In genomic region chr8:109607650-109608049, GRCm38 (mm10) we compare ENCODE assay signal across 8 mouse cellular contexts. TPM values are rescaled to one million over a fixed set of nuclear protein-coding genes. Genes with fewer than 3 reads are reported as not detected.
DNase-seq lines count a peak whose midpoint lies in the region; ATAC-seq lines count a peak whose summit lies in the region.

No protein-coding gene starts in this region.

- H3K9me3 ChIP-seq in heart, embryonic 10.5 days, result no peaks in the 10 kb centered on the region
- no peaks in the 10 kb centered on the region for H3K9me3 ChIP-seq in limb, embryonic 10.5 days (replicated peaks)
- no peaks in the 10 kb centered on the region for H3K9me3 ChIP-seq in neural tube, embryonic 14.5 days (ENCODE audit: control insufficient read depth, low read length)

- peak overlapping the region; percentile 75 for H3K4me2 ChIP-seq in neural tube, embryonic 14.5 days (ENCODE audit: low read depth, low read length)

- WGBS in heart, embryonic 10.5 days, result 14% methylated on average over 12 of the region's 12 CpGs
- 18% methylated on average over 12 of the region's 12 CpGs for WGBS in limb, embryonic 10.5 days
- WGBS in neural tube, embryonic 14.5 days, result 14% methylated on average over 12 of the region's 12 CpGs

- H3K4me3 ChIP-seq in heart, embryonic 10.5 days, result peak overlapping the region; percentile 69
- H3K4me3 ChIP-seq in limb, embryonic 10.5 days, result peak overlapping the region; percentile 70
- H3K4me3 ChIP-seq in neural tube, embryonic 14.5 days (ENCODE audit: low read depth, low read length), result peak overlapping the region; percentile 53

- DNase-seq in heart, embryonic 10.5 days (ENCODE audit: low spot score), result no peak
- no peak for DNase-seq in heart, adult 11 months
- peak; percentile 41 for DNase-seq in A20 (ENCODE audit: low read depth, low spot score)
- DNase-seq in embryo, embryonic 11 days, result peak; percentile 37
- DNase-seq in limb, embryonic 10.5 days (ENCODE audit: low spot score), result peak; percentile 37
- DNase-seq in gastrocnemius, adult 8-10 months (ENCODE audit: low spot score in 2 of 2), result no peak
- DNase-seq in layer of hippocampus, adult 18-20 months (ENCODE audit: low spot score in 2 of 2), result no peak

- H3K27ac ChIP-seq in heart, embryonic 10.5 days, result peak overlapping the region; percentile 91
- peak overlapping the region; percentile 88 for H3K27ac ChIP-seq in limb, embryonic 10.5 days
- no peak overlapping the region for H3K27ac ChIP-seq in neural tube, embryonic 14.5 days (ENCODE audit: low read depth, low read length)

- ATAC-seq in neural tube, embryonic 14.5 days (ENCODE audit: low read depth), result no peak

- H3K9ac ChIP-seq in neural tube, embryonic 14.5 days (replicated peaks; ENCODE audit: low read depth, low read length), result peak overlapping the region; percentile 41; the same call in 1 of the 2 replicates

- peaks cover 13% of the 10 kb centered on the region; the same call in 1 of the 2 replicates for H3K4me1 ChIP-seq in heart, embryonic 10.5 days
- H3K4me1 ChIP-seq in limb, embryonic 10.5 days, result peaks cover 12% of the 10 kb centered on the region
- H3K4me1 ChIP-seq in neural tube, embryonic 14.5 days (ENCODE audit: control insufficient read depth, insufficient read depth, low read length), result peaks cover 9% of the 10 kb centered on the region

- H3K27me3 ChIP-seq in heart, embryonic 10.5 days (ENCODE audit: insufficient read depth, poor library complexity, severe bottlenecking), result no peaks in the 10 kb centered on the region
- H3K27me3 ChIP-seq in limb, embryonic 10.5 days (ENCODE audit: low read depth, poor library complexity, severe bottlenecking), result no peaks in the 10 kb centered on the region
- no peaks in the 10 kb centered on the region for H3K27me3 ChIP-seq in neural tube, embryonic 14.5 days (ENCODE audit: control insufficient read depth, insufficient read depth, low read length)

- H3K36me3 ChIP-seq in heart, embryonic 10.5 days, result peaks cover 31% of the 10 kb centered on the region
- peaks cover 34% of the 10 kb centered on the region for H3K36me3 ChIP-seq in limb, embryonic 10.5 days
- H3K36me3 ChIP-seq in neural tube, embryonic 14.5 days (ENCODE audit: control insufficient read depth, insufficient read depth, low read length), result peaks cover 5% of the 10 kb centered on the region; the same call in 1 of the 2 replicates

RNA-seq across cellular contexts. Expression of gene Dhodh, which starts 0.8 kb away (rescaled TPM):
- polyA plus RNA-seq in heart, embryonic 10.5 days (2016; fragmentation: Nextera tagmentation; extraction: Ambion mirVana), result 49.0 and 57.1 TPM in 2 replicates
- 60.1 and 62.2 TPM in 2 replicates for polyA plus RNA-seq in limb, embryonic 10.5 days (2016; fragmentation: Nextera tagmentation; extraction: Ambion mirVana)
- polyA plus RNA-seq in neural tube, embryonic 14.5 days (2014; fragmentation: Nextera tagmentation; extraction: Ambion mirVana), result 32.8 and 33.2 TPM in 2 replicates
- 10 to 100 TPM; 12.8 to 14.3 (median 13.8) TPM for total RNA-seq in gastrocnemius, adult 8-10 months (2022)
- total RNA-seq in layer of hippocampus, adult 18-20 months (2021), result 10 to 100 TPM; 22.7 to 26.4 TPM

RNA-seq across cellular contexts. Expression of gene Pkd1l3, which starts 6.7 kb away (rescaled TPM):
- 0.25 and 0.26 TPM in 2 replicates for polyA plus RNA-seq in heart, embryonic 10.5 days (2016; fragmentation: Nextera tagmentation; extraction: Ambion mirVana)
- polyA plus RNA-seq in limb, embryonic 10.5 days (2016; fragmentation: Nextera tagmentation; extraction: Ambion mirVana), result 0.21 and 0.43 TPM in 2 replicates
- polyA plus RNA-seq in neural tube, embryonic 14.5 days (2014; fragmentation: Nextera tagmentation; extraction: Ambion mirVana), result 0.09 TPM in 1 of 2 replicates, not detected in the other
- total RNA-seq in gastrocnemius, adult 8-10 months (2022), result under 1 TPM in 2 of 4 experiments, not detected in 2; 0.02 to 0.08 TPM
- total RNA-seq in layer of hippocampus, adult 18-20 months (2021), result 1 to 10 TPM; 2.0 to 3.1 TPM

RNA-seq across cellular contexts. Expression of gene Hp, which starts 28.7 kb away (rescaled TPM):
- 0.44 and 0.99 TPM in 2 replicates for polyA plus RNA-seq in heart, embryonic 10.5 days (2016; fragmentation: Nextera tagmentation; extraction: Ambion mirVana)
- 0.61 and 0.98 TPM in 2 replicates for polyA plus RNA-seq in limb, embryonic 10.5 days (2016; fragmentation: Nextera tagmentation; extraction: Ambion mirVana)
- polyA plus RNA-seq in neural tube, embryonic 14.5 days (2014; fragmentation: Nextera tagmentation; extraction: Ambion mirVana), result 0.19 TPM in 1 of 2 replicates, not detected in the other
- total RNA-seq in gastrocnemius, adult 8-10 months (2022), result 10 to 100 TPM in 2 of 4 experiments, 1 to 10 TPM in 2; 1.2 to 33.0 (median 9.6) TPM
- not detected for total RNA-seq in layer of hippocampus, adult 18-20 months (2021)

RNA-seq across cellular contexts. Expression of gene Txnl4b, which starts 42.0 kb away (rescaled TPM):
- polyA plus RNA-seq in heart, embryonic 10.5 days (2016; fragmentation: Nextera tagmentation; extraction: Ambion mirVana), result 18.5 and 20.0 TPM in 2 replicates
- polyA plus RNA-seq in limb, embryonic 10.5 days (2016; fragmentation: Nextera tagmentation; extraction: Ambion mirVana), result 25.2 and 26.2 TPM in 2 replicates
- polyA plus RNA-seq in neural tube, embryonic 14.5 days (2014; fragmentation: Nextera tagmentation; extraction: Ambion mirVana), result 31.9 TPM in 2 replicates
- 1 to 10 TPM; 6.3 to 7.6 (median 6.8) TPM for total RNA-seq in gastrocnemius, adult 8-10 months (2022)
- total RNA-seq in layer of hippocampus, adult 18-20 months (2021), result 10 to 100 TPM; 16.4 to 16.7 TPM

RNA-seq across cellular contexts. Expression of gene Dhx38, which starts 42.0 kb away (rescaled TPM):
- polyA plus RNA-seq in heart, embryonic 10.5 days (2016; fragmentation: Nextera tagmentation; extraction: Ambion mirVana), result 24.7 and 26.1 TPM in 2 replicates
- polyA plus RNA-seq in limb, embryonic 10.5 days (2016; fragmentation: Nextera tagmentation; extraction: Ambion mirVana), result 46.4 and 46.6 TPM in 2 replicates
- polyA plus RNA-seq in neural tube, embryonic 14.5 days (2014; fragmentation: Nextera tagmentation; extraction: Ambion mirVana), result 12.1 and 16.3 TPM in 2 replicates
- total RNA-seq in gastrocnemius, adult 8-10 months (2022), result 10 to 100 TPM in 2 of 4 experiments, 1 to 10 TPM in 2; 8.8 to 12.2 (median 10.3) TPM
- total RNA-seq in layer of hippocampus, adult 18-20 months (2021), result 10 to 100 TPM; 26.0 to 27.0 TPM

Comparison
In these comparisons a context has a peak if more than half of its experiments do, and no peak if none do; other contexts are left out.
1. DNase-seq: peak in A20 (single experiment), embryo, embryonic 11 days (single experiment) and limb, embryonic 10.5 days (single experiment); none in heart, embryonic 10.5 days (single experiment), heart, adult 11 months (single experiment), gastrocnemius, adult 8-10 months (0 of 2) and layer of hippocampus, adult 18-20 months (0 of 2).
2. Peak in every context shown above with its lines, with median percentiles within 50 percentile points of each other: H3K4me3 ChIP-seq.